Mouse (Mus musculus) ovary, postnatal 14 days (tissue): ENCODE data around the gene Trpm8.

Experiments used
- DNase-seq: peaks from one replicate; pipeline ENCODE4 v3.0.0; 2022; ENCODE audit warnings: low spot score

Trpm8 gene

GRCm38 (mm10) chr1:88277098-88277817 is at the start of gene Trpm8, which contains the start of gene Hjurp:
Gene Trpm8, plus strand, starts transcription at chr1:88277661.
Gene Hjurp, minus strand, starts transcription at chr1:88277633.
- peak; percentile 100 for DNase-seq

- DNase-seq = no peak
Measured at GRCm38 (mm10) chr1:88228121-88228520, 49.3 kb upstream of the Trpm8 start.

- no peak for DNase-seq
Measured at GRCm38 (mm10) chr1:88229566-88229965, 47.9 kb upstream of the Trpm8 start.

- no peak for DNase-seq
Measured at GRCm38 (mm10) chr1:88229986-88230385, 47.5 kb upstream of the Trpm8 start.

GRCm38 (mm10) chr1:88230421-88230820 is 47.0 kb upstream of the Trpm8 start:
- DNase-seq = no peak

- DNase-seq = no peak
Measured at GRCm38 (mm10) chr1:88230981-88231802, 46.3 kb upstream of the Trpm8 start.

GRCm38 (mm10) chr1:88231803-88232499 is 45.5 kb upstream of the Trpm8 start:
- DNase-seq = no peak

- DNase-seq = no peak
Measured at GRCm38 (mm10) chr1:88232664-88233380, 44.6 kb upstream of the Trpm8 start.

GRCm38 (mm10) chr1:88233421-88234247 is 43.8 kb upstream of the Trpm8 start:
- DNase-seq = no peak

GRCm38 (mm10) chr1:88234248-88234610 is 43.2 kb upstream of the Trpm8 start:
- DNase-seq = no peak

- DNase-seq = no peak
Measured at GRCm38 (mm10) chr1:88234646-88235045, 42.8 kb upstream of the Trpm8 start.

- no peak for DNase-seq
Measured at GRCm38 (mm10) chr1:88235046-88235893, 42.2 kb upstream of the Trpm8 start.

- DNase-seq = no peak
Measured at GRCm38 (mm10) chr1:88235894-88236415, 41.5 kb upstream of the Trpm8 start.

GRCm38 (mm10) chr1:88237311-88237710 is 40.1 kb upstream of the Trpm8 start:
- DNase-seq = no peak

- DNase-seq = no peak
Measured at GRCm38 (mm10) chr1:88238771-88239170, 38.7 kb upstream of the Trpm8 start.

GRCm38 (mm10) chr1:88240072-88240471 is 37.4 kb upstream of the Trpm8 start:
- DNase-seq = no peak

GRCm38 (mm10) chr1:88240579-88240978 is 36.9 kb upstream of the Trpm8 start:
- no peak for DNase-seq

- DNase-seq = no peak
Measured at GRCm38 (mm10) chr1:88243861-88244260, 33.6 kb upstream of the Trpm8 start.

GRCm38 (mm10) chr1:88245881-88246280 is 31.6 kb upstream of the Trpm8 start:
- no peak for DNase-seq

GRCm38 (mm10) chr1:88246386-88246785 is 31.1 kb upstream of the Trpm8 start:
- no peak for DNase-seq
